Mouse (Mus musculus): ENCODE data around the gene Slamf1. TPM values are rescaled to one million over a fixed set of nuclear protein-coding genes. Genes with fewer than 3 reads are reported as not detected.

The Slamf1 gene
- polyA plus RNA-seq, 1 experiment: 0.12 TPM

DNA sequence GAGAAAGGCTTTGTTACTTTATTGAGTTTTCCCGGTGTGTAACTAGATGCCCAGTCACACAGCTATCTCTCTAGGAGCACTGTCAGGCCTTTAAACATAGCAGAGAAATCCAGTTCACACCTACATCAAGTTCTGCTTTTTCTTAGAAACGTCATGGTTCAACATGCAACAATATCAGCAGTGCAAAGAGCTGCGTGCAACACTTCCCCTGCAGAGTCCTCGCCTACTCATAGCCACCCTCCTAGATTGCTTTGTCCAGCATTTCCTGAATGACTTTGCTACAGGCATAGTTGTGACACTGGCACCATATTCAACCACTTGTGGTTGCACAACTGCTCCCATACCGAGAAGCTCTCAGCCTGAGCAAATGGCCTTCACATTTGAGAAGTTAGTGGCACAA, 82.5 kb downstream of the Slamf1 start:
- no peak for DNase-seq (ENCODE audit: low read depth)
- TF ChIP-seq CTCF (IDR thresholded peaks at IDR 0.05; ENCODE audit: borderline replicate concordance, extremely low read depth, insufficient read depth, insufficient read length) (no peak), POLR2A (IDR thresholded peaks at IDR 0.05; ENCODE audit: borderline replicate concordance, extremely low read depth, insufficient read depth, insufficient read length, poor library complexity, severe bottlenecking) (no peak)

Other genes with a start within 250 kb of the Slamf1 start
- gene Itln1, start 231.8 kb upstream of the Slamf1 start, polyA plus RNA-seq (2012; rRNA removed): 0.08 TPM in 1 of 2 replicates, not detected in the other
- not detected in 2 replicates for gene Cd244a, start 207.9 kb upstream of the Slamf1 start, polyA plus RNA-seq (2012; rRNA removed)
- 0.08 and 0.19 TPM in 2 replicates for gene Ly9, start 159.7 kb upstream of the Slamf1 start, polyA plus RNA-seq (2012; rRNA removed)
- gene Slamf7, start 114.1 kb upstream of the Slamf1 start, polyA plus RNA-seq (2012; rRNA removed): 0.04 TPM in 1 of 2 replicates, not detected in the other
- 0.30 and 0.62 TPM in 2 replicates for gene Cd48, start 85.1 kb upstream of the Slamf1 start, polyA plus RNA-seq (2012; rRNA removed)
- 0.68 and 0.98 TPM in 2 replicates for gene Cd84, start 72.6 kb downstream of the Slamf1 start, polyA plus RNA-seq (2012; rRNA removed)
- gene Gm10521, start 128.5 kb downstream of the Slamf1 start, polyA plus RNA-seq (2012; rRNA removed): not detected in 2 replicates
- gene Slamf6, start 150.4 kb downstream of the Slamf1 start, polyA plus RNA-seq (2012; rRNA removed): 0.11 TPM in 1 of 2 replicates, not detected in the other

Data from brain, embryonic 14.5 days (tissue).